14 mouse cellular contexts compared by ENCODE assay signal in the genomic region with DNA sequence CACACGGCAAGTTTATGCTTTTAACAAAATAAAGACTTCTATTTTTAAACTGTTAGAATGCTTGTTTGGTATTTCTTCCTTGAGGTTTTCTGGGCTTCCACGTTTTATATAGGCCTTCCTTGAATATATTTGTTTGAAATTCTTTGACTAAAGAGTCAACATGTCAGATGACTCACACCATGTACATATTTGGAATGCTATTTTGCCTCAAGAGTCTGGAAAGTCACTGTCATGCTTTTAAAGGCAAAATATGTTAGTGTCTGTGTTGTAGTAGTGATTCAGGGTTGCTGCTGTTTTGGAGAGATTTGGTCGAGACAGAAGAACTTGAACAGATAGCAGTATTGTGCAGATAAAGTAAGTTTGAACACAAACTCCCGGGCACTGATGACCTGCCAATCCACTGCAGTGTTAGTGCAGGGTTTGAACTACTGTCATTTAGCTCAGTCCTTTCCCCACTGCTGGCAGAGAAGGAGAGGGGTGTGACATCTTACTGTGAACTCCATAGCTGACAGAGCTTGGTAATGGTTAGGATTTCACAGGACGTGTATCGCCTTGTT. TPM values are rescaled to one million over a fixed set of nuclear protein-coding genes. Genes with fewer than 3 reads are reported as not detected.
A peak's percentile ranks its signal among the peaks of the same experiment; 100 is the strongest.
DNase-seq lines count a peak whose midpoint lies in the region; ATAC-seq lines count a peak whose summit lies in the region.
"Had no signal": no experiment of that assay in that cellular context is flagged by ENCODE, and none has a peak within 500 bp of the region (broad histone marks: within the 10 kb centered on the region; RNA-seq: fewer than 3 reads in every experiment).

No protein-coding gene starts in this region.

- H3K4me2 ChIP-seq in limb, embryonic 12.5 days, result no peak overlapping the region
- no peak overlapping the region for H3K4me2 ChIP-seq in stomach, embryonic 15.5 days
- H3K4me2 ChIP-seq in midbrain, embryonic 11.5 days, result no peak overlapping the region
- H3K4me2 ChIP-seq: heart, embryonic 13.5 days; hindbrain, embryonic 12.5 days; lung, embryonic 14.5 days had no signal

- no peak overlapping the region for H3K9ac ChIP-seq in limb, embryonic 12.5 days (replicated peaks)
- H3K9ac ChIP-seq in stomach, embryonic 15.5 days, result no peak overlapping the region
- H3K9ac ChIP-seq in midbrain, embryonic 11.5 days (ENCODE audit: low read length), result no peak overlapping the region
- H3K9ac ChIP-seq: heart, embryonic 13.5 days; hindbrain, embryonic 12.5 days; lung, embryonic 14.5 days had no signal

- 0 out of 2 replicates have a peak overlapping the region, but pooled peaks have one; percentile 7 for H3K27ac ChIP-seq in limb, embryonic 12.5 days
- H3K27ac ChIP-seq in limb, embryonic 10.5 days, result no peak overlapping the region
- peak overlapping the region; percentile 44; the same call in 1 of the 2 replicates for H3K27ac ChIP-seq in stomach, embryonic 15.5 days
- no peak overlapping the region for H3K27ac ChIP-seq in midbrain, embryonic 11.5 days (ENCODE audit: low read depth, low read length)
- H3K27ac ChIP-seq: heart, embryonic 13.5 days; hindbrain, embryonic 12.5 days; midbrain, embryonic 10.5 days had no signal

- H3K27me3 ChIP-seq in limb, embryonic 12.5 days, result no peaks in the 10 kb centered on the region
- H3K27me3 ChIP-seq in limb, embryonic 10.5 days (ENCODE audit: low read depth, poor library complexity, severe bottlenecking), result no peaks in the 10 kb centered on the region
- no peaks in the 10 kb centered on the region for H3K27me3 ChIP-seq in stomach, embryonic 15.5 days (replicated peaks)
- no peaks in the 10 kb centered on the region for H3K27me3 ChIP-seq in midbrain, embryonic 11.5 days (ENCODE audit: control insufficient read depth, insufficient read depth, low read length)
- H3K27me3 ChIP-seq: heart, embryonic 13.5 days; hindbrain, embryonic 12.5 days had no signal

- ATAC-seq in limb, embryonic 12.5 days (ENCODE audit: insufficient number of reproducible peaks, insufficient read depth, low FRiP score, low TSS enrichment, low read depth), result no peak
- ATAC-seq in stomach, embryonic 15.5 days (ENCODE audit: insufficient read depth, low FRiP score, low read depth), result no peak
- ATAC-seq in cerebellum, adult (ENCODE audit: insufficient number of reproducible peaks, low FRiP score, low TSS enrichment), result no peak
- no peak for ATAC-seq in midbrain, embryonic 11.5 days (ENCODE audit: low FRiP score)

- DNase-seq in limb, embryonic 10.5 days (ENCODE audit: low spot score), result no peak
- DNase-seq in Muller cell, postnatal 12 days (ENCODE audit: inconsistent ontology term), result peak; percentile 17
- DNase-seq in fibroblast of lung, adult 2 months (ENCODE audit: low read depth), result peak; percentile 30
- no peak for DNase-seq in midbrain, embryonic 11.5 days (ENCODE audit: low spot score, missing footprints)
- DNase-seq: adrenal gland, postnatal 36 days; gastrocnemius, postnatal 36 days; lung, embryonic 14.5 days; thymus, postnatal 14 days had no signal

- peaks cover 3% of the 10 kb centered on the region; the same call in 1 of the 2 replicates for H3K4me1 ChIP-seq in limb, embryonic 12.5 days (replicated peaks)
- H3K4me1 ChIP-seq in limb, embryonic 10.5 days, result peaks cover 6% of the 10 kb centered on the region; the same call in 1 of the 2 replicates
- H3K4me1 ChIP-seq in stomach, embryonic 15.5 days, result peaks cover 14% of the 10 kb centered on the region; the same call in 1 of the 2 replicates
- no peaks in the 10 kb centered on the region for H3K4me1 ChIP-seq in midbrain, embryonic 11.5 days (ENCODE audit: control insufficient read depth, insufficient read depth, low read length)

- H3K36me3 ChIP-seq in limb, embryonic 12.5 days, result 0 out of 2 replicates have a peak, but pooled peaks cover under 1% of the 10 kb centered on the region
- no peaks in the 10 kb centered on the region for H3K36me3 ChIP-seq in limb, embryonic 10.5 days
- H3K36me3 ChIP-seq in stomach, embryonic 15.5 days, result no peaks in the 10 kb centered on the region
- H3K36me3 ChIP-seq in midbrain, embryonic 11.5 days (ENCODE audit: control insufficient read depth, insufficient read depth, low read length), result no peaks in the 10 kb centered on the region
- H3K36me3 ChIP-seq: heart, embryonic 13.5 days; hindbrain, embryonic 12.5 days; midbrain, embryonic 10.5 days had no signal

- 83% methylated on average over 6 of the region's 6 CpGs for WGBS in limb, embryonic 12.5 days
- WGBS in limb, embryonic 10.5 days, result 89% methylated on average over 6 of the region's 6 CpGs
- WGBS in stomach, embryonic 15.5 days, result 52% methylated on average over 6 of the region's 6 CpGs
- 78% methylated on average over 6 of the region's 6 CpGs for WGBS in midbrain, embryonic 11.5 days

- H3K4me3 ChIP-seq in limb, embryonic 12.5 days (replicated peaks), result no peak overlapping the region
- no peak overlapping the region for H3K4me3 ChIP-seq in limb, embryonic 10.5 days
- H3K4me3 ChIP-seq in stomach, embryonic 15.5 days (replicated peaks), result no peak overlapping the region
- H3K4me3 ChIP-seq in midbrain, embryonic 11.5 days (ENCODE audit: low read depth, low read length), result no peak overlapping the region
- H3K4me3 ChIP-seq: heart, embryonic 13.5 days; hindbrain, embryonic 12.5 days; midbrain, embryonic 10.5 days had no signal

- no peaks in the 10 kb centered on the region for H3K9me3 ChIP-seq in limb, embryonic 12.5 days
- H3K9me3 ChIP-seq in limb, embryonic 10.5 days (replicated peaks), result no peaks in the 10 kb centered on the region
- H3K9me3 ChIP-seq in stomach, embryonic 15.5 days, result no peaks in the 10 kb centered on the region
- H3K9me3 ChIP-seq in midbrain, embryonic 11.5 days (ENCODE audit: control insufficient read depth, low read length), result no peaks in the 10 kb centered on the region
- H3K9me3 ChIP-seq: heart, embryonic 13.5 days; hindbrain, embryonic 12.5 days; midbrain, embryonic 10.5 days had no signal

RNA-seq across cellular contexts. Expression of a gene that starts 27.6 kb away (rescaled TPM):
- 19.9 and 21.4 TPM in 2 replicates for polyA plus RNA-seq in limb, embryonic 12.5 days (2016; fragmentation: Nextera tagmentation; extraction: Ambion mirVana)
- 13.7 and 17.0 TPM in 2 replicates for polyA plus RNA-seq in limb, embryonic 10.5 days (2016; fragmentation: Nextera tagmentation; extraction: Ambion mirVana)
- polyA plus RNA-seq in stomach, embryonic 15.5 days (2015; fragmentation: Nextera tagmentation; extraction: Ambion mirVana), result 13.9 and 14.9 TPM in 2 replicates
- polyA plus RNA-seq in midbrain, embryonic 11.5 days (2014; fragmentation: Nextera tagmentation; extraction: Ambion mirVana), result 22.6 and 25.1 TPM in 2 replicates

RNA-seq across cellular contexts. Expression of a gene that starts 27.7 kb away (rescaled TPM):
- polyA plus RNA-seq in limb, embryonic 12.5 days (2016; fragmentation: Nextera tagmentation; extraction: Ambion mirVana), result 27.0 and 28.4 TPM in 2 replicates
- polyA plus RNA-seq in limb, embryonic 10.5 days (2016; fragmentation: Nextera tagmentation; extraction: Ambion mirVana), result 24.5 and 25.5 TPM in 2 replicates
- polyA plus RNA-seq in stomach, embryonic 15.5 days (2015; fragmentation: Nextera tagmentation; extraction: Ambion mirVana), result 26.8 and 30.1 TPM in 2 replicates
- polyA plus RNA-seq in midbrain, embryonic 11.5 days (2014; fragmentation: Nextera tagmentation; extraction: Ambion mirVana), result 27.1 and 30.7 TPM in 2 replicates

RNA-seq across cellular contexts. Expression of a gene that starts 55.9 kb away (rescaled TPM):
- polyA plus RNA-seq in limb, embryonic 12.5 days (2016; fragmentation: Nextera tagmentation; extraction: Ambion mirVana), result 26.5 and 26.6 TPM in 2 replicates
- polyA plus RNA-seq in limb, embryonic 10.5 days (2016; fragmentation: Nextera tagmentation; extraction: Ambion mirVana), result 21.1 and 22.3 TPM in 2 replicates
- 17.9 and 19.6 TPM in 2 replicates for polyA plus RNA-seq in stomach, embryonic 15.5 days (2015; fragmentation: Nextera tagmentation; extraction: Ambion mirVana)
- 13.1 and 15.9 TPM in 2 replicates for polyA plus RNA-seq in midbrain, embryonic 11.5 days (2014; fragmentation: Nextera tagmentation; extraction: Ambion mirVana)

Comparison
In these comparisons a context has a peak if more than half of its experiments do, and no peak if none do; other contexts are left out.
1. H3K27ac ChIP-seq: peak in limb, embryonic 12.5 days (single experiment) and stomach, embryonic 15.5 days (single experiment); none in limb, embryonic 10.5 days (single experiment) and midbrain, embryonic 11.5 days (single experiment).
2. DNase-seq: peak in Muller cell, postnatal 12 days (single experiment) and fibroblast of lung, adult 2 months (single experiment); none in limb, embryonic 10.5 days (single experiment) and midbrain, embryonic 11.5 days (single experiment).